Mouse (Mus musculus): ENCODE results near the gene Pax5. TPM values are rescaled to one million over a fixed set of nuclear protein-coding genes. Genes with fewer than 3 reads are reported as not detected.

Gene Pax5
- polyA plus RNA-seq, 1 experiment, result not detected

DNA sequence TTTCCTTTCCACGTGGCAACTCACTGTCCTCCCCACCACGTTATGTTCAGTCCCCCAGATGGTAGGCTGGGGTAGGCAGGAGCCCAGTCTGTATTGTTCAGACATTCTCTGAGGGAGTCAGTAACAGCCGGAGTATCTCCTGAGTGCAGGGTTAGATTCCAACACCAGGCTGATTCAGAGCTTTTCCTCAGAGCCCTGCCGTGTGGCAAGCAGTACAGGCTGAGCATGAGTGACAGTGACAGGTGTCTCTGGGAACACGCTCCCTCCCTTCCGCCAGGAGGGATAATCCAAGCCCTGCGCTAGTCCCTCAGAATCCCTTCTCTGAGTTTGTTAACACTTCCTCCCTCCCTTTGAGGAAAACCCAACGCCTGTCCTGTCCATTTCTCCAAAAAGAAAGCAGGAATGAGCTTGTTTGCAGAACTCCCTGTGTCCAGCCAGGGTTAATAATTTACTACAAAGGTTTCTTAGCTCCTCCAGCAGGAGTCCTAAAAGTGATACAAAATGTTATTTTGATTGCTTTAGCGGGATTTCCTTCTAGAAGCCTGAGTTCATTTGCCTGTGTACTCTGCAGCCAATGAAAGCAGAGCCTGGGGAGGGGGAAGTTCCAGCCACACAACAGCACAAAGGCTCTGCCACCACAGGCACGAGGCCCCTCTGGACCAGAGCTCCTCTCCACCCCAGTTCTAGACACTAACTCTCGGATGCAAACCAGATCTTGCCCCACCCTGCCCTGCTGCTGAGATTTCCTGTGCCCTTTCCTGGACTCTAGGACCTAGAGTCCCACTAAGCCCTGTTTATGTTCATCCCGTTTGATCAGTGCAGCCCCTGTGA lies 76.4 kb downstream of the Pax5 start:
- Histone ChIP-seq H3K27ac (ENCODE audit: insufficient read depth, low read length) (no peak overlapping the region), H3K4me1 (ENCODE audit: control insufficient read depth, insufficient read depth, low read length) (no peaks in the 10 kb centered on the region), H3K4me3 (ENCODE audit: insufficient read depth, low read length) (no peak overlapping the region)
- no peak for TF ChIP-seq CTCF (IDR thresholded peaks at IDR 0.05; ENCODE audit: borderline replicate concordance, insufficient read depth, low read length)
- TF ChIP-seq POLR2A (IDR thresholded peaks at IDR 0.05; ENCODE audit: low read depth, low read length), result no peak

DNA sequence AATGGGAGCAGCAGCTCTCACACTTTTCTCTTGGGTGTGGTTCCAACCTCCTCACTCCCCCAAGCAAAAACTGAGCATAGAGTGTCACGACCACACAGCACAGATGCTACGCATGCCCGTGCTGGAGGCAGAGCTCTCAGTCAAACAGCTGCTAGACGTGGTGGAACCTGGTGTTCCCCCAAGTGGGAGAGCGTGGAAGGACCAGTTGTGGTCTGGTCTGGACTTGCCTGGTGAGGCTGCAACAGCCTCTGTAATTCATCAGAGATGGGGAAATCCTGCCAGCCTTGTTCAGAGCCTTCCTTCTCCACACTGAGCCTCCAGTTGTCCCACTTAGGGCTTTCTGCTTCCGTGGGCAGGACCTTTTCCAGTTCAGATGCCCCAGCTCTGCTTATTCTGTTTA lies 80.2 kb downstream of the Pax5 start:
- Histone ChIP-seq H3K27ac (ENCODE audit: insufficient read depth, low read length) (no peak overlapping the region), H3K4me3 (ENCODE audit: insufficient read depth, low read length) (no peak overlapping the region), H3K4me1 (ENCODE audit: control insufficient read depth, insufficient read depth, low read length) (no peaks in the 10 kb centered on the region)
- TF ChIP-seq POLR2A (IDR thresholded peaks at IDR 0.05; ENCODE audit: low read depth, low read length) (no peak), CTCF (IDR thresholded peaks at IDR 0.05; ENCODE audit: borderline replicate concordance, insufficient read depth, low read length) (no peak)

- no peak overlapping the region for H3K4me3 ChIP-seq (ENCODE audit: insufficient read depth, low read length)
- no peaks in the 10 kb centered on the region for H3K4me1 ChIP-seq (ENCODE audit: control insufficient read depth, insufficient read depth, low read length)
- TF ChIP-seq CTCF (IDR thresholded peaks at IDR 0.05; ENCODE audit: borderline replicate concordance, insufficient read depth, low read length) (no peak), POLR2A (IDR thresholded peaks at IDR 0.05; ENCODE audit: low read depth, low read length) (no peak)
- no peak overlapping the region for H3K27ac ChIP-seq (ENCODE audit: insufficient read depth, low read length)
Observed at GRCm38 (mm10) chr4:44627890-44628289, 82.4 kb downstream of the Pax5 start.

GRCm38 (mm10) chr4:44625108-44625424 lies 85.2 kb downstream of the Pax5 start:
- no peak overlapping the region for H3K4me3 ChIP-seq (ENCODE audit: insufficient read depth, low read length)
- TF ChIP-seq POLR2A (IDR thresholded peaks at IDR 0.05; ENCODE audit: low read depth, low read length) (no peak), CTCF (IDR thresholded peaks at IDR 0.05; ENCODE audit: borderline replicate concordance, insufficient read depth, low read length) (no peak)
- no peak overlapping the region for H3K27ac ChIP-seq (ENCODE audit: insufficient read depth, low read length)
- H3K4me1 ChIP-seq (ENCODE audit: control insufficient read depth, insufficient read depth, low read length), result no peaks in the 10 kb centered on the region

GRCm38 (mm10) chr4:44624232-44625107 lies 85.8 kb downstream of the Pax5 start:
- TF ChIP-seq POLR2A (IDR thresholded peaks at IDR 0.05; ENCODE audit: low read depth, low read length) (no peak), CTCF (IDR thresholded peaks at IDR 0.05; ENCODE audit: borderline replicate concordance, insufficient read depth, low read length) (no peak)
- no peaks in the 10 kb centered on the region for H3K4me1 ChIP-seq (ENCODE audit: control insufficient read depth, insufficient read depth, low read length)
- H3K27ac ChIP-seq (ENCODE audit: insufficient read depth, low read length), result no peak overlapping the region
- no peak overlapping the region for H3K4me3 ChIP-seq (ENCODE audit: insufficient read depth, low read length)

- TF ChIP-seq CTCF (IDR thresholded peaks at IDR 0.05; ENCODE audit: borderline replicate concordance, insufficient read depth, low read length), result no peak
- no peak for TF ChIP-seq POLR2A (IDR thresholded peaks at IDR 0.05; ENCODE audit: low read depth, low read length)
- H3K4me1 ChIP-seq (ENCODE audit: control insufficient read depth, insufficient read depth, low read length), result no peaks in the 10 kb centered on the region
Observed at GRCm38 (mm10) chr4:44623435-44623727, 86.9 kb downstream of the Pax5 start.

DNA sequence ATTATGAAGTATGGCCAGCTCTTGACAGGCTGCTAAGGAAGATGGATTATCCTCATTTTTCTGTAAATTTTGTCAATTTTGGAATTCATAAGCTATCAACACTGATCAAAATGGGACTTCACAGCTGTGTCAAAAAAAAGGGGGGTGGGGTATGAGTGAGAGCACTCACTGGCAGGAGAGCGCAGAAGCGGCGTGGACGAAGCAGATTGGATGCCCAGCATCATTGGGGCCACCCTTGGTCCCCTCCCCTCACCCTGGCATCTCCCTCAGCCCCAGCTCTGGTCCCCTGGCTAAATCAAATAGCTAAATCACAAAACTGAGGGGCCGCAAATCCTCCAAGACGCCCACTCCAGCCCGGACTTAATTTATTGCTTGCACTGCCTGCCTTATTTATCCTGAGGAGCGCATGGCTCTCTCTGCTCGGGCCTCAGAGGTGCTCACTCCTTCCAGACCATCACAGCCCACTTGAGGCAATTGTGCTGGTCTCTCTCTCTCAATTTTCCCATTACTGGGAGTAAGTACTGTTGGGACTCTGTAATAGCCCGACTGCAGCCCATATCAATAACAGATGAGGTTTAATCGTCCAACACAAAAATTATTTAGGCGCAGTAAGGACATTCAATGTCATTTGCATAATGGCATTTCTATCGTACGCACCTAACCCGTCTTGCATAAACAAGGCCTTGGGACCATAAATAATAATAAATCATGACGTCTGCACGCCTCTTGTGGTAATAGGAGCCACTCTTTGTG lies 87.4 kb downstream of the Pax5 start:
- no peak overlapping the region for H3K27ac ChIP-seq (ENCODE audit: insufficient read depth, low read length)
- TF ChIP-seq POLR2A (IDR thresholded peaks at IDR 0.05; ENCODE audit: low read depth, low read length) (no peak), CTCF (IDR thresholded peaks at IDR 0.05; ENCODE audit: borderline replicate concordance, insufficient read depth, low read length) (no peak)
- H3K4me1 ChIP-seq (ENCODE audit: control insufficient read depth, insufficient read depth, low read length), result no peaks in the 10 kb centered on the region
- no peak overlapping the region for H3K4me3 ChIP-seq (ENCODE audit: insufficient read depth, low read length)

More at GRCm38 (mm10) chr4:44623435-44623727, 86.9 kb downstream of the Pax5 start:
- H3K27ac ChIP-seq (ENCODE audit: insufficient read depth, low read length), result no peak overlapping the region
- H3K4me3 ChIP-seq (ENCODE audit: insufficient read depth, low read length), result no peak overlapping the region

DNA sequence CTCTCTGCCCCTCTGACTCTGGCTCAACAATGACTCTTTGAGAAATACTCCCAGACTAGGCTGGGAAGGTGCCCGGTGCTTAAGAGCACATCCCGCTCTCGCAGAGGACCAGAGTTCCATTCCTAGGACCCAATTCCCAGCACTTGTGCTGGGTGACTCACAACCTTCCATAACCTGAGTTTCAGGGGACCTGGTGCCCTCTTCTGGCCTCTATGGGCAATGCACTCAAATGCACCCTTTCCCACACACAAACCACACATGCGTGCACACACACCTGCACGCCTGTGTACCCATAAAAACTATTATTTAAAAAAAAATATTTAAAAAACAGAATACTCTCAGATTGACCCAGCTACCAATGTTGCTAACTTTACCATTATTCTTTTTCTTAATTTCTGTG lies 90.0 kb downstream of the Pax5 start:
- no peak overlapping the region for H3K27ac ChIP-seq (ENCODE audit: insufficient read depth, low read length)
- H3K4me3 ChIP-seq (ENCODE audit: insufficient read depth, low read length), result no peak overlapping the region
- H3K4me1 ChIP-seq (ENCODE audit: control insufficient read depth, insufficient read depth, low read length), result no peaks in the 10 kb centered on the region
- TF ChIP-seq POLR2A (IDR thresholded peaks at IDR 0.05; ENCODE audit: low read depth, low read length) (no peak), CTCF (IDR thresholded peaks at IDR 0.05; ENCODE audit: borderline replicate concordance, insufficient read depth, low read length) (no peak)

- Histone ChIP-seq H3K27ac (ENCODE audit: insufficient read depth, low read length) (no peak overlapping the region), H3K4me1 (ENCODE audit: control insufficient read depth, insufficient read depth, low read length) (no peaks in the 10 kb centered on the region), H3K4me3 (ENCODE audit: insufficient read depth, low read length) (no peak overlapping the region)
- no peak for TF ChIP-seq CTCF (IDR thresholded peaks at IDR 0.05; ENCODE audit: borderline replicate concordance, insufficient read depth, low read length)
- no peak for TF ChIP-seq POLR2A (IDR thresholded peaks at IDR 0.05; ENCODE audit: low read depth, low read length)
Observed at GRCm38 (mm10) chr4:44614066-44614667, 96.1 kb downstream of the Pax5 start.

All from embryonic fibroblast, embryonic 13.5 days (primary cell).